Mouse (Mus musculus): Measurements from ENCODE around the gene 4933428G20Rik.

Gene 4933428G20Rik

GRCm38 (mm10) chr11:97499865-97500719 lies at the start of gene 4933428G20Rik:
4933428G20Rik (minus strand) TSS chr11:97500340.
- no peak for DNase-seq (ENCODE audit: low spot score)

- no peak for DNase-seq (ENCODE audit: low spot score)
Observed at GRCm38 (mm10) chr11:97548757-97549156, 48.6 kb upstream of the 4933428G20Rik start.

- no peak for DNase-seq (ENCODE audit: low spot score)
Observed at GRCm38 (mm10) chr11:97547957-97548706, 48.0 kb upstream of the 4933428G20Rik start.

GRCm38 (mm10) chr11:97546804-97547411 lies 46.8 kb upstream of the 4933428G20Rik start:
- DNase-seq (ENCODE audit: low spot score), result peak; percentile 86

- no peak for DNase-seq (ENCODE audit: low spot score)
Observed at GRCm38 (mm10) chr11:97545808-97546560, 45.8 kb upstream of the 4933428G20Rik start.

- DNase-seq (ENCODE audit: low spot score), result no peak
Observed at GRCm38 (mm10) chr11:97543883-97544282, 43.7 kb upstream of the 4933428G20Rik start.

- DNase-seq (ENCODE audit: low spot score), result no peak
Observed at GRCm38 (mm10) chr11:97543181-97543733, 43.1 kb upstream of the 4933428G20Rik start.

- DNase-seq (ENCODE audit: low spot score), result peak; percentile 77
Observed at GRCm38 (mm10) chr11:97542171-97543150, 42.3 kb upstream of the 4933428G20Rik start.

GRCm38 (mm10) chr11:97540604-97541003 lies 40.5 kb upstream of the 4933428G20Rik start:
- no peak for DNase-seq (ENCODE audit: low spot score)

- DNase-seq (ENCODE audit: low spot score), result no peak
Observed at GRCm38 (mm10) chr11:97540136-97540535, 40.0 kb upstream of the 4933428G20Rik start.

GRCm38 (mm10) chr11:97539622-97540021 lies 39.5 kb upstream of the 4933428G20Rik start:
- DNase-seq (ENCODE audit: low spot score), result no peak

GRCm38 (mm10) chr11:97537580-97538089 lies 37.5 kb upstream of the 4933428G20Rik start:
- DNase-seq (ENCODE audit: low spot score), result no peak

- peak; percentile 40 for DNase-seq (ENCODE audit: low spot score)
Observed at GRCm38 (mm10) chr11:97536835-97537579, 36.9 kb upstream of the 4933428G20Rik start.

- no peak for DNase-seq (ENCODE audit: low spot score)
Observed at GRCm38 (mm10) chr11:97536083-97536747, 36.1 kb upstream of the 4933428G20Rik start.

GRCm38 (mm10) chr11:97535660-97536059 lies 35.5 kb upstream of the 4933428G20Rik start:
- DNase-seq (ENCODE audit: low spot score), result no peak

- DNase-seq (ENCODE audit: low spot score), result no peak
Observed at GRCm38 (mm10) chr11:97535308-97535630, 35.1 kb upstream of the 4933428G20Rik start.

- no peak for DNase-seq (ENCODE audit: low spot score)
Observed at GRCm38 (mm10) chr11:97534442-97535307, 34.5 kb upstream of the 4933428G20Rik start.

- DNase-seq (ENCODE audit: low spot score), result no peak
Observed at GRCm38 (mm10) chr11:97533653-97534052, 33.5 kb upstream of the 4933428G20Rik start.
